Mouse (Mus musculus) CH12.LX (cell line): Measurements from ENCODE around the gene Nmur1. TPM values are rescaled to one million over a fixed set of nuclear protein-coding genes. Genes with fewer than 3 reads are reported as not detected.

ENCODE experiments used
- DNase-seq: peaks from one replicate; pipeline ENCODE4 v3.0.0-alpha.2; 2013; ENCODE audit errors: extremely low read depth
- H3K27ac ChIP-seq: 2 replicates; pipeline ENCODE4 v1.5.1; 2012; ENCODE audit warnings: low read depth, mild to moderate bottlenecking, control low read depth, moderate library complexity; ENCODE audit not compliant: insufficient read depth
- H3K27me3 ChIP-seq: replicated peaks from 2 replicates; pipeline ENCODE3; 2012; ENCODE audit warnings: inconsistent platforms
- H3K36me3 ChIP-seq, 2 experiments: replicated peaks in 1 of 2; 2 replicates each; pipeline versions ENCODE3 to v1.6.1; 2012; ENCODE audit warnings: inconsistent platforms in 1 of 2, low read length in 1 of 2, mild to moderate bottlenecking in 1 of 2, mixed read lengths in 1 of 2, moderate library complexity in 1 of 2; ENCODE audit not compliant: control insufficient read depth in 1 of 2, insufficient read depth in 1 of 2
- H3K4me1 ChIP-seq, 2 experiments: 2 replicates each; pipeline ENCODE4 v1.6.1; 2012; ENCODE audit warnings: inconsistent platforms in 1 of 2, moderate library complexity in 1 of 2; ENCODE audit not compliant: insufficient read depth in 2 of 2, control insufficient read depth in 1 of 2
- H3K4me2 ChIP-seq: 2 replicates; pipeline ENCODE4 v1.6.1; 2012; ENCODE audit warnings: low read depth, mild to moderate bottlenecking, control low read depth; ENCODE audit not compliant: poor library complexity, insufficient read depth, severe bottlenecking
- H3K4me3 ChIP-seq, 3 experiments: fragments of 150-350 bp in 1 of 3; sonication (generic) in 1 of 3; replicated peaks in 1 of 3; 2 replicates each; pipeline versions ENCODE3 to v1.5.1; 2011 to 2012; ENCODE audit warnings: low read depth in 2 of 3, low read length in 2 of 3, mild to moderate bottlenecking in 2 of 3, moderate library complexity in 2 of 3, control low read depth in 1 of 3, improper control_type of control experiment in 1 of 3, inconsistent platforms in 1 of 3, mixed read lengths in 1 of 3; ENCODE audit not compliant: poor library complexity in 1 of 3
- H3K79me2 ChIP-seq: replicated peaks from 2 replicates; pipeline ENCODE4 v1.6.1; 2012; ENCODE audit warnings: mild to moderate bottlenecking, moderate library complexity; ENCODE audit not compliant: control insufficient read depth, poor library complexity, insufficient read depth, severe bottlenecking; ENCODE audit errors: extremely low read depth
- H3K9ac ChIP-seq: 2 replicates; pipeline ENCODE4 v1.6.1; 2012; ENCODE audit warnings: low read depth, mild to moderate bottlenecking, control low read depth, moderate library complexity; ENCODE audit not compliant: insufficient read depth
- H3K9me3 ChIP-seq: replicated peaks from 2 replicates; pipeline ENCODE3; 2012; ENCODE audit warnings: low read length, inconsistent platforms, mixed read lengths
- BHLHE40 ChIP-seq: IDR thresholded peaks from 2 replicates; pipeline ENCODE4 v1.6.1; 2011; ENCODE audit warnings: mild to moderate bottlenecking, low read depth, low read length, improper control_type of control experiment
- E2F4 ChIP-seq: IDR thresholded peaks from 2 replicates; pipeline ENCODE4 v1.6.1; 2011; ENCODE audit warnings: low read depth, low read length, improper control_type of control experiment; ENCODE audit not compliant: insufficient replicate concordance
- EP300 ChIP-seq: IDR thresholded peaks from 2 replicates; pipeline ENCODE4 v1.6.1; 2011; ENCODE audit warnings: low read length, improper control_type of control experiment
- HCFC1 ChIP-seq: IDR thresholded peaks from 2 replicates; pipeline ENCODE4 v1.6.1; 2012; ENCODE audit warnings: low read depth, mild to moderate bottlenecking, inconsistent platforms, low read length, improper control_type of control experiment
- JUND ChIP-seq: conservative IDR thresholded peaks from 2 replicates; pipeline ENCODE4 v1.6.1; 2011; ENCODE audit warnings: low read depth, low read length, improper control_type of control experiment
- KAT2A ChIP-seq: IDR thresholded peaks from 2 replicates; pipeline ENCODE4 v1.6.1; 2012; ENCODE audit warnings: low read length, improper control_type of control experiment, inconsistent platforms; ENCODE audit not compliant: insufficient replicate concordance
- MAFK ChIP-seq: IDR thresholded peaks from 2 replicates; pipeline ENCODE4 v1.6.1; 2011; ENCODE audit warnings: low read length, improper control_type of control experiment; ENCODE audit not compliant: insufficient replicate concordance
- MXI1 ChIP-seq: IDR thresholded peaks from 2 replicates; pipeline ENCODE4 v1.6.1; 2011; ENCODE audit warnings: mild to moderate bottlenecking, low read depth, low read length, improper control_type of control experiment
- NELFE ChIP-seq: IDR thresholded peaks from 2 replicates; pipeline ENCODE4 v1.6.1; 2011; ENCODE audit warnings: low read depth, low read length, improper control_type of control experiment
- NRF1 ChIP-seq: IDR thresholded peaks from 2 replicates; pipeline ENCODE4 v1.6.1; 2014; ENCODE audit warnings: low read depth, mild to moderate bottlenecking, inconsistent platforms, low read length, improper control_type of control experiment, moderate library complexity
- PAX5 ChIP-seq: IDR thresholded peaks from 2 replicates; pipeline ENCODE4 v1.6.1; 2012; ENCODE audit warnings: low read length, inconsistent platforms, mixed read lengths
- RAD21 ChIP-seq: IDR thresholded peaks from 2 replicates; pipeline ENCODE4 v1.6.1; 2011; ENCODE audit warnings: low read depth, mild to moderate bottlenecking, low read length, improper control_type of control experiment, moderate library complexity
- RCOR1 ChIP-seq: conservative IDR thresholded peaks from 2 replicates; pipeline ENCODE4 v1.6.1; 2012; ENCODE audit warnings: low read depth, mild to moderate bottlenecking, inconsistent platforms, low read length, improper control_type of control experiment
- TBP ChIP-seq: conservative IDR thresholded peaks from 2 replicates; pipeline ENCODE4 v1.6.1; 2011; ENCODE audit warnings: low read depth, low read length, improper control_type of control experiment
- TCF12 ChIP-seq: IDR thresholded peaks from 2 replicates; pipeline ENCODE4 v1.6.1; 2014; ENCODE audit warnings: low read depth, mild to moderate bottlenecking, inconsistent platforms, low read length, improper control_type of control experiment
- UBTF ChIP-seq: IDR thresholded peaks from 2 replicates; pipeline ENCODE4 v1.6.1; 2012; ENCODE audit warnings: low read depth, mild to moderate bottlenecking, inconsistent platforms, low read length, improper control_type of control experiment, moderate library complexity
- USF2 ChIP-seq: conservative IDR thresholded peaks from 2 replicates; pipeline ENCODE4 v1.6.1; 2011; ENCODE audit warnings: low read depth, low read length, improper control_type of control experiment
- ZC3H11A ChIP-seq: IDR thresholded peaks from 2 replicates; pipeline ENCODE4 v1.6.1; 2012; ENCODE audit warnings: low read depth, mild to moderate bottlenecking, inconsistent platforms, low read length, improper control_type of control experiment
- ZKSCAN1 ChIP-seq: IDR thresholded peaks from 2 replicates; pipeline ENCODE4 v1.6.1; 2012; ENCODE audit warnings: low read depth, inconsistent platforms, low read length, improper control_type of control experiment, borderline replicate concordance
- ZMIZ1 ChIP-seq: IDR thresholded peaks from 2 replicates; pipeline ENCODE4 v1.6.1; 2012; ENCODE audit warnings: low read depth, mild to moderate bottlenecking, inconsistent platforms, low read length, improper control_type of control experiment
- ZNF384 ChIP-seq: IDR thresholded peaks from 2 replicates; pipeline ENCODE4 v1.6.1; 2012; ENCODE audit warnings: low read depth, low read length, improper control_type of control experiment, inconsistent platforms
- dilution Hi-C: fragments of 300-500 bp; cut with MboI; formaldehyde crosslinking; loops from 2 replicates; pipeline ENCODE4 v1.14.3; 2020; ENCODE audit warnings: low sequenced_read_pairs; ENCODE audit not compliant: extremely low pct_unique_long_range_greater_than_20kb, extremely low pct_ligation_motif_present
- in situ Hi-C: fragments of 300-500 bp; cut with MboI; formaldehyde crosslinking; loops from 3 replicates; pipeline ENCODE4 v1.14.3; 2019; ENCODE audit warnings: low sequenced_read_pairs, low pct_ligation_motif_present, low pct_unique_long_range_greater_than_20kb, mixed read lengths
- polyA plus RNA-seq: library from polyadenylated mRNA; unstranded; fragments of >175 nt; gene quantifications from 2 replicates; pipeline ENCODE4 v1.2.1, GENCODE M21; 2012; ENCODE audit warnings: low read depth; ENCODE audit not compliant: insufficient read length
- total RNA-seq, 2 experiments: library from RNA; depleted of rRNA; stranded (reverse); fragments of 300-350 nt in 1 of 2; fragments of >200 nt in 1 of 2; gene quantifications; 2 replicates each; pipeline ENCODE4 v1.2.3; 2012 to 2014

The Nmur1 gene
- total and polyA plus RNA-seq, 3 experiments, result 0.16 TPM; not detected in 2

DNA sequence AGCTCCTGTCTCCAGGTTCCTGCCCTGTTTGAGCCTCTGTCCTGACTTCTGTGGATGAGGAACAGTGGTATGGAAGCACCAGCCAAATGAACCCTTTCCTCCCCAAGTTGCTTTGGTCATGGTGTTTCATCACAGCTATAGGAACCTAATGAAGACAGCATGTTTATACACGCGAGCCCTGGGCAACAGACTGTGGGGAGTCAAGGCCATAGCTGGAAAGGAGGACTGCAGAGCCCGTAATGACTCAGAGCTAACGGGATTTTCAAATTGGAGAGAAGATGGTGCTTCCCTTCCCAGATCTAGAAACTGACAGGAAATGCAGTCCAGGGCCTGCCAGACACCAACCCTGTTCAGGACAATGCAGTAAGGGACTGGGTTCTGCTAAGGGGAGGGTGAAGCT lies 33.3 kb upstream of the Nmur1 start:
- H3K4me3 ChIP-seq, result no peak overlapping the region
- H3K9ac ChIP-seq, result no peak overlapping the region
- in situ Hi-C loops (no loop called here), dilution Hi-C loops (no loop called here)
- DNase-seq, result no peak
- no peaks in the 10 kb centered on the region for H3K4me1 ChIP-seq
- no peaks in the 10 kb centered on the region for H3K79me2 ChIP-seq
- H3K4me2 ChIP-seq, result no peak overlapping the region
- no peaks in the 10 kb centered on the region for H3K36me3 ChIP-seq
- H3K27me3 ChIP-seq, result no peaks in the 10 kb centered on the region
- TF ChIP-seq EP300 (no peak), BHLHE40 (no peak), PAX5 (no peak), E2F4 (no peak), RCOR1 (no peak), MAFK (no peak), HCFC1 (no peak), UBTF (no peak), ZNF384 (no peak), JUND (no peak), ZMIZ1 (no peak), KAT2A (no peak)
- no peak overlapping the region for H3K27ac ChIP-seq
- no peaks in the 10 kb centered on the region for H3K9me3 ChIP-seq

DNA sequence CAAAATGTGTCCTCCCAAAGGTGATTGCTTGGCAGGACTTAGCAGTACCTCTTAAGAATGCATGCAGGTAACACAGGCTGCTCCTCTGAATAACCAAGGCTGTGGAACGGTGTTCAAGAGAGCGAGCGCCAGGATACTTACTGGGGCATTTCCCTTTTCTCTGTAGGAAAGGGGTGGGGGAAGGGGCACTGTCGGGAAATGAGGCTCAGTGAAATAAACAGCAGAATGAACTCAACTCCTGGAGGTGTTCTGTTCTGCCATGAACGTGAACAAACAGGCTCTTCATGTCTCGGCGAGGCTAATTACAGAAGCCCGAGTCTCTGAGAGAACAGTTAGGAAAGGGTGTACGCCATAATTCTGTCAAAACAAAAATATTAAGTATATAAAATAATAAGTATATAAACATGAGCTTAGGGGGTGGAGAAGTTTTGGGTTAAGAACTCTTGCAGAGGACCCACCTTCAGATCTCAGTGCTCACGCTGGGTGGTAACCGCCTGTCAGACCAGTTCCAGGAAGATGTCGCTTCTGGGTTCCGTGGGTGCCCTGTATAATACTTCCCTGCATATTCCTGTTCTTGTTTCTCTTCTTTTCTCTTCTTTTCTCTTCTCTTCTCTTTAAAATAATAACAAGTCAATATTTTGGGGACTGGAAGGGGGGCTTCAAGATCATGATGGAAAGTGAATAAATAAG lies 31.0 kb upstream of the Nmur1 start:
- DNase-seq, result no peak
- peaks cover 5 to 15% of the 10 kb centered on the region in 2 experiments; a peak in 2 of 4 replicates for H3K4me1 ChIP-seq
- H3K79me2 ChIP-seq, result no peaks in the 10 kb centered on the region
- H3K9me3 ChIP-seq, result no peaks in the 10 kb centered on the region
- no peak overlapping the region for H3K4me2 ChIP-seq
- dilution Hi-C loops, result no loop called here
- in situ Hi-C loops, result no loop called here
- TF ChIP-seq KAT2A, result no peak
- TF ChIP-seq RAD21, result no peak
- TF ChIP-seq NRF1, result no peak
- TF ChIP-seq EP300, result no peak
- TF ChIP-seq USF2, result no peak
- no peak for TF ChIP-seq PAX5
- TF ChIP-seq ZC3H11A, result no peak
- TF ChIP-seq ZKSCAN1, result no peak
- no peak for TF ChIP-seq TCF12
- TF ChIP-seq TBP, result no peak
- TF ChIP-seq NELFE, result no peak
- no peak for TF ChIP-seq MXI1
- no peak for TF ChIP-seq HCFC1
- no peak for TF ChIP-seq MAFK
- TF ChIP-seq, all 38 proteins: peak for 0
- Histone ChIP-seq H3K4me3 (no peak overlapping the region), H3K27me3 (no peaks in the 10 kb centered on the region), H3K36me3 (no peaks in the 10 kb centered on the region), H3K27ac (no peak overlapping the region), H3K9ac (no peak overlapping the region)
